Mouse (Mus musculus) midbrain, embryonic 14.5 days (tissue): ENCODE results near the gene Prrx2. TPM values are rescaled to one million over a fixed set of nuclear protein-coding genes. Genes with fewer than 3 reads are reported as not detected.

Source experiments
- ATAC-seq: fragments of 200-750 bp; cut with Nextera tagmentation; 2 replicates; pipeline ENCODE4 v1.8.0; 2017; ENCODE audit warnings: moderate number of reproducible peaks, moderate library complexity; ENCODE audit not compliant: low FRiP score, low TSS enrichment
- DNase-seq: peaks from one replicate; pipeline ENCODE4 v3.0.0-alpha.2; 2015
- H3K27ac ChIP-seq: fragments of 300-500 bp; sonication (generic); replicated peaks from 2 replicates; pipeline ENCODE4 v1.5.1; 2014; ENCODE audit warnings: mild to moderate bottlenecking, low read depth, low read length, moderate library complexity
- H3K27me3 ChIP-seq: fragments of 300-500 bp; sonication (generic); 2 replicates; pipeline ENCODE4 v1.6.1; 2014; ENCODE audit warnings: low read length, control low read depth, mixed read lengths; ENCODE audit not compliant: control insufficient read depth, insufficient read depth
- H3K36me3 ChIP-seq: fragments of 300-500 bp; sonication (generic); 2 replicates; pipeline ENCODE4 v1.6.1; 2014; ENCODE audit warnings: low read length, control low read depth; ENCODE audit not compliant: control insufficient read depth, insufficient read depth
- H3K4me1 ChIP-seq: fragments of 300-500 bp; sonication (generic); 2 replicates; pipeline ENCODE4 v1.6.1; 2014; ENCODE audit warnings: mild to moderate bottlenecking, antibody characterized with exemption, low read length, control low read depth; ENCODE audit not compliant: control insufficient read depth, insufficient read depth
- H3K4me2 ChIP-seq: fragments of 300-500 bp; sonication (generic); 2 replicates; pipeline ENCODE4 v1.6.1; 2014; ENCODE audit warnings: mild to moderate bottlenecking, low read length, moderate library complexity
- H3K4me3 ChIP-seq: fragments of 300-500 bp; sonication (generic); replicated peaks from 2 replicates; pipeline ENCODE4 v1.5.1; 2014; ENCODE audit warnings: low read depth, low read length
- H3K9ac ChIP-seq: fragments of 300-500 bp; sonication (generic); replicated peaks from 2 replicates; pipeline ENCODE4 v1.6.1; 2014; ENCODE audit warnings: mild to moderate bottlenecking, low read length, moderate library complexity
- H3K9me3 ChIP-seq: fragments of 300-500 bp; sonication (generic); 2 replicates; pipeline ENCODE4 v1.6.1; 2016; ENCODE audit warnings: low read length, control low read depth, mixed read lengths; ENCODE audit not compliant: control insufficient read depth
- WGBS: fragments of 180-500 bp; shearing (Covaris S2); extraction: QIAGEN DNeasy Blood & Tissue Kit; methylation state at CpG from one replicate; pipeline ENCODE4 v1.1.7; 2014; 5-methylcytosine and 5-hydroxymethylcytosine counted together
- polyA plus RNA-seq: library from polyadenylated mRNA; unstranded; fragments of >200 nt; fragmentation: Nextera tagmentation; extraction: Ambion mirVana; gene quantifications from 2 replicates; pipeline ENCODE4 v1.2.1, GENCODE M21; 2014

The Prrx2 gene
- polyA plus RNA-seq, result 1.4 and 2.2 TPM in 2 replicates

DNA sequence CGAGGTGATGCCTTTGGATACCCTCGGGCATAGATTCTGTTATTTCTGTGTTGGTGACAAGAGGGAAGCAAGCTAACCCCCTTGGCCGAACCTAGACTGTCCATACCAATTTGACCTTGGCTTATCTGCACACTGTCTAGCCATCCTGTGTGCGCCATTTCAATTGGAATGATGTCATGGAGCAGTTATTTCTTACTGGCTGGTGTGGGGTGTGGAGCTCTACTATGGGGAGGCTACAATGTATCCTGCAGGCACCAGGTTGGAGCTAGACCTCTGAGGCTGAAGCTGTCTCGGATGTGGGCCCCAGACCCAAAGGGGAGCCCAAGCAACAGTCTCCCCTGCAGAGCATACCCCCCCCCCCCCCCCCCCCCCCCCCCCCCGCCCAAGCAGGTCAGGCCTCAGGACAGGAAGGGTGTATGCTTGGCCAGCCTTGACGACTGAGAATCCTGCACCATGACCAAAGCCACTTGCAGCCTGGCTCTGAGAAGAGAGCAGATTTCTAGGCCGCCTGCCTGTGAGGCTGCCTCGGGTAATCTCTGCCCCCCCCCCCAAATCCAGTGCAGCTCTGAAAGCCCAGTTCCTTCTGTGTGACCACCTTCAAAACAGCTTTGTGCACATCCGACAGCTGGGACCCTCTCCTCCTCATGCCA is at the start of gene Prrx2:
TSS of gene Prrx2 (plus strand) at position 600 of the 650 bp plus-strand sequence.
- no peak for ATAC-seq
- Histone ChIP-seq H3K4me1 (peaks cover 4% of the 10 kb centered on the region; the same call in 1 of the 2 replicates), H3K4me2 (no peak within 1 kb of the TSS), H3K27me3 (no peaks in the 10 kb centered on the region), H3K9ac (no peak within 1 kb of the TSS), H3K27ac (no peak within 1 kb of the TSS), H3K36me3 (no peaks in the 10 kb centered on the region), H3K9me3 (no peaks in the 10 kb centered on the region), H3K4me3 (no peak within 1 kb of the TSS)
- WGBS, result 68% methylated on average over 9 of the region's 10 CpGs
- DNase-seq, result no peak

DNA sequence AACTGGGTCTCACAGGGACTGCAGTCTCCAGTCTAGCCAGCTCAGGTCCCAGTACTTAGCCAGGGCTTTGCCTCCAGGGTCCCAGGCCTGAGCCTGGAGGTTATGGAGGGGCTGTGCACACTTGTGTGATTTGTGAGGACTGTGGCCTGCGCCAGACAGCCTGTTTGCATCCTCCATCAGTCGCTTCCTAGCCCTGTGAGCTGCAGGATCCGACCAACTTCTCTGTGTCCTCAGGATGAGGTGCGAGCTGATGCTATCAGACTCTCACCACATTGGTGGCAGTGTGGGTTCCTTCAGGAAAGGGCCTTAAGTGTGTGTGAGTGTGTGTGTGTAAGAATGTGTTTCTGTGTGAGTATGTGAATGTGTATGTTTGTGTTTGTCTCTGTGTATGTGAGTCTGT is 47.3 kb upstream of the Prrx2 start:
- DNase-seq (no peak), ATAC-seq (no peak)
- H3K4me1 ChIP-seq, result peaks cover 30% of the 10 kb centered on the region
- H3K36me3 ChIP-seq, result no peaks in the 10 kb centered on the region
- H3K27me3 ChIP-seq, result no peaks in the 10 kb centered on the region
- H3K4me3 ChIP-seq, result no peak overlapping the region
- WGBS, result 60% methylated on average over 4 of the region's 4 CpGs
- H3K27ac ChIP-seq, result 0 out of 2 replicates have a peak overlapping the region, but pooled peaks have one; percentile 60
- H3K9me3 ChIP-seq, result no peaks in the 10 kb centered on the region
- peak overlapping the region; percentile 27; the same call in 1 of the 2 replicates for H3K9ac ChIP-seq
- no peak overlapping the region for H3K4me2 ChIP-seq

DNA sequence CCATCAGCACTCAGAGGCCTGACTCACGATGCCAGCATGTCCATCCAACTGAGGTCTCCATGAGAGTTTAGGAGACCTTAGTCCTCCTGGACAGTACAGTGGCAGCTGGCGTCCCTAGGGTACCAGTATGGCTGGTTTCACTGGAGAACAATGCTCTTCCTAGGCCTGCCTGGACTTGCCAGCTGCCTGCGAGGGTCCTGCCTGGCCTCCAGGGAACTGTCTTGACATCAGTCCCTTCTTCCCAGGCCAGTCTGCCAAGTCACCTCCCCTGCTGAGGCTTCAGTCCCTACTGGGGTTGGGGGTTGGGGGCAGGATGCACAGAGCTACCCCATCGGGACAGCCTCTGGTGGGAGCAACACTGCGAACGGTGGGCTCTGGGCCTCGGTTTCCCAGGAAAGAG is 42.7 kb upstream of the Prrx2 start:
- Histone ChIP-seq H3K27ac (no peak overlapping the region), H3K36me3 (no peaks in the 10 kb centered on the region), H3K4me3 (no peak overlapping the region), H3K9ac (no peak overlapping the region), H3K4me2 (no peak overlapping the region), H3K9me3 (no peaks in the 10 kb centered on the region), H3K27me3 (no peaks in the 10 kb centered on the region), H3K4me1 (peaks cover 27% of the 10 kb centered on the region)
- no peak for ATAC-seq
- no peak for DNase-seq
- WGBS, result 82% methylated on average over 7 of the region's 7 CpGs

DNA sequence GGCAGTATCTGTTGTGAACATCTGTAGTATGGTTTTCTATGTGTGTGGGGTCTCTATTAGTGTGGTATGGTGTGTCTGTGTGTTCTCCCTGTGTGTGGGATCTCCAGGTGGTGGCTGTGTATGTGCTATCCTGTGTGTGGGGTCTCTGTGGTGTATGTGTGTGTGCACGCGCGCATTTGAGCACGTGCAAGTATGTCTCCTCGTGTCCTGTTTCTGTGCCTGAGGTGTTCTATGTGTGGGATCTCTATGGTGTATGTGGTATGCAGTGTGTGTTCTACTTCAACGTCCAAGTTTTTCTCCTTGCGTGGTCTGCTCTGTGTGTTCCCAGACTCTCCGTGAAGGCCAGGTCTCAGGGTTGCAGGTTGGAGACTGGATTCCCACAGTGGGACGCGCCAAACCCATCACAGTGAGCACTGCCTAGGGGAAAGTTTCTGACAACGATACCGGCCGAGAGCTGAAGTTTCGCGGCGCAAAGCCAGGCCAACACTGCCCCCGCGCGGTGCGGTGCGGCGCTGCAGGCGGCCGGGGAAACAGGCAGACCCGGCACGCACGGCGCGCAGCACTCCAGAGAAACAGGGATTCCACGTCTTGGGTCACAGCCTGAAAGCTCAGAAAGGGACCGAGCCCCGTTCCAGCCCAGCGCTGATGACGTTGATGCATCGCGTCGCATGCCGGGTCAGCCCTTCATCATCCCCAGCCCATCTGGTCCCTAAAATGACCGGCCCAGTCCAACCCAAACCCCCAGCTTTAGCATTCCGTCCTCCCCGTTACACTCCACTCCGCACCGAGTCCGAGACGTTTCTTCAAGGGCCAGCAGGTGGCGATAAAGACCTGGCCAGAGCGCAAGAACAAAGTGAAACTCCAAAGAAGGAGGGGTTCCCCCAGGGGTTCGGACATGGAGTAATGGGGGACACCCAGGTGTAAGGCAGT is 40.3 kb upstream of the Prrx2 start:
- peak overlapping the region; percentile 32 for H3K4me3 ChIP-seq
- peak overlapping the region; percentile 82 for H3K27ac ChIP-seq
- peaks cover 24% of the 10 kb centered on the region for H3K4me1 ChIP-seq
- 0 out of 2 replicates have a peak, but pooled peaks cover under 1% of the 10 kb centered on the region for H3K27me3 ChIP-seq
- no peaks in the 10 kb centered on the region for H3K9me3 ChIP-seq
- DNase-seq (peak; percentile 95), ATAC-seq (peak; percentile 73; the same call in 1 of the 2 replicates)
- peak overlapping the region; percentile 46; the same call in 1 of the 2 replicates for H3K9ac ChIP-seq
- no peaks in the 10 kb centered on the region for H3K36me3 ChIP-seq
- peak overlapping the region; percentile 65 for H3K4me2 ChIP-seq
- 6% methylated on average over 48 of the region's 48 CpGs for WGBS

DNA sequence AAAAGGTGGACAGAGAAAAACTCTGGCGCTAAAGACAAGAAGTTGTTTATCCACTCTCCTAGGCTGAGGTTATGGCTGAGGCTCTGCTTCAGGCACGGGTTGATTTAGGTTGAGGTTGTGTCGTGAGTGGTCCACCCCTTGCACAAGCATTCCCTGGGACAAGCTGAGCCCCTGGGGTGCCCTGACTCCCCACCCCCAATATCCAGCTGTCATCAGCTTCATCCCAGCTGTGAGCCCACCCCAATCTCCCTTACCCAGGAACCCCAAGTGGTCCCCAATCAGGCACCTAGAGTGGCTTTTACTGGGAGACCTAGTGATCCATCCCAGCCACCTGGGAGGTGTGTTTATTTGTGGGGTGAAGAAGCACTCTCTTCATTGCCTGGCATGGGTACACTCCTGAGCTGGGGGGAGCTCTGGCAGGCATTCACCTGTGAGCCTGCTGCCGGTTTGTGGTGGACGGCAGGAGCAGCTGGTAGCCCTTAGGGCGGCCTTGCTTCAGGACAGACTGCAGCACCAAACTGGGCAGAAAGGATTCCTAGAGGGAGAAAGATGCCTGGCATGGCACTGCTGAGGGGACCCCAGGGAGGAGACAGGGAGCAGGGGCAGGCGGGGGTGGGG is 39.4 kb upstream of the Prrx2 start:
- WGBS, result 49% methylated on average over 7 of the region's 7 CpGs
- ATAC-seq (no peak), DNase-seq (no peak)
- Histone ChIP-seq H3K9ac (no peak overlapping the region), H3K27me3 (0 out of 2 replicates have a peak, but pooled peaks cover 2% of the 10 kb centered on the region), H3K4me1 (peaks cover 24% of the 10 kb centered on the region), H3K9me3 (no peaks in the 10 kb centered on the region), H3K4me2 (peak overlapping the region; percentile 65; the same call in 1 of the 2 replicates), H3K27ac (peak overlapping the region; percentile 72; the same call in 1 of the 2 replicates), H3K36me3 (no peaks in the 10 kb centered on the region), H3K4me3 (no peak overlapping the region)

DNA sequence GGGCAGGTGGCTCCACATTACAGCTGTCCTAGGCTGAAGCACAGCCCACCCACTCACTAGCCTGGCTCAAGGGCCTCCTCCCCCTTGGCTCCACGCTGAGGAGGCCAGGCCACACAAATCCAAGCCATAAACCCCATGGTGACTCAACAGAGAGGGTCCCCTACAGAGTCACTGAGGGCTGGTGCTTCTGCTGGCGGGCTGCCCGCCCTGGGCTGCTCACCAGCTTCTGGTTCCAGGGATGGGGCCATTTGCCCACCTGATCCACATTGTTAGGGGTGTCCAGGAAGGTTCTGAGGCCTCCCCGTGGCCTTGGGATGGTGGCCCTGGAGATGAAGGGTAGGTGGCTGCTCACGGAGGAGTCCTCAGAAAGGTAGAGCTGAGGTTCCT is 38.9 kb upstream of the Prrx2 start:
- ATAC-seq, result 0 out of 2 replicates have a peak, but pooled peaks have one; percentile 9

DNA sequence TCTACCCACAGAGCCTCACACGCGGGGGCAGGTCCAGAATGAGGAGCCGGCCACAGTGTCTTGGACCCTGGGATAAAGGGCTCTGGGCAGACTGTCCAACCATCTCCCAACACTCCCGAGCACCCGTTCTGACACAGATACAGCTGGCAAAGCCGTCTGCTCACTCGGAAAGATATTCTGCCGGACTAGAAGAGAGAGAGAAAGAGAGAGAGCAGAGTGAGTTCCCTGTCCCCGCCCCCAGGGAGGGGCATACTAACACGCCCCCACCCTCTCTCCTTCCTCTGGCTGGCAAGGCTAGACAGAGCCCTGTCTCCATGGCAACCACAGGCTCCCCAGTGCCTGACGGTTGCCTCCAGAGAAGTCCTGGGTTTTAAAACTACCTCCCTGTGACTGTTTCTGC is 38.4 kb upstream of the Prrx2 start:
- H3K4me2 ChIP-seq, result peak overlapping the region; percentile 39
- ATAC-seq (peak; percentile 70), DNase-seq (peak; percentile 96)
- 0 out of 2 replicates have a peak overlapping the region, but pooled peaks have one; percentile 12 for H3K4me3 ChIP-seq
- no peak overlapping the region; the same call in 1 of the 2 replicates for H3K9ac ChIP-seq
- no peaks in the 10 kb centered on the region for H3K9me3 ChIP-seq
- 5% methylated on average over 11 of the region's 11 CpGs for WGBS
- H3K27ac ChIP-seq, result peak overlapping the region; percentile 72
- H3K4me1 ChIP-seq, result peaks cover 29% of the 10 kb centered on the region
- H3K36me3 ChIP-seq, result no peaks in the 10 kb centered on the region
- peaks cover 8% of the 10 kb centered on the region for H3K27me3 ChIP-seq

More for the DNA sequence above, 38.9 kb upstream of the Prrx2 start:
- Histone ChIP-seq H3K9me3 (no peaks in the 10 kb centered on the region), H3K4me1 (peaks cover 24% of the 10 kb centered on the region), H3K36me3 (no peaks in the 10 kb centered on the region), H3K9ac (no peak overlapping the region; the same call in 1 of the 2 replicates), H3K4me2 (peak overlapping the region; percentile 39), H3K27me3 (0 out of 2 replicates have a peak, but pooled peaks cover 4% of the 10 kb centered on the region), H3K27ac (peak overlapping the region; percentile 72), H3K4me3 (no peak overlapping the region)
- 51% methylated on average over 5 of the region's 5 CpGs for whole genome bisulfite sequencing
- DNase-seq, result no peak

DNA sequence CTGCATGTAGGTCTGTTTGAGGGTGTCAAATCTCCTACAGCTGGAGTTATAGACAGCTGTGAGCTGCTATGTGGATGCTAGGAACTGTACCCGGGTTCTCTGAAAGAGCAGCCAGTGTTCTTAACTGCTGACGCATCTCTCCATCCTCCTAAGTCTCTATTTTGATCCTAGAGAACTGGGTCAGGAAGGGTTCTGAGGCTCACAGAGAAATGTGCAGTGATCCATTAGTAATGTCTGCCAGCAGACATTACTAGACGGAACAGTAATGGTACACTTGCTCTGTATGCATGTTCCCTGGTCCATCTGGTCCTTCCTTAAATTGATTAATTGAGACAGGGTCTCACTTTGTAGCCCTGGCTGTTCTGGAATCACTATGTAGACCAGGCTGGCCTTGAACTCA is 35.3 kb upstream of the Prrx2 start:
- Histone ChIP-seq H3K27me3 (peaks cover 18% of the 10 kb centered on the region), H3K4me2 (no peak overlapping the region), H3K36me3 (no peaks in the 10 kb centered on the region), H3K4me3 (no peak overlapping the region), H3K9me3 (no peaks in the 10 kb centered on the region), H3K27ac (no peak overlapping the region), H3K9ac (no peak overlapping the region), H3K4me1 (peaks cover 29% of the 10 kb centered on the region)
- DNase-seq (no peak), ATAC-seq (no peak)
- 83% methylated on average over 3 of the region's 3 CpGs for WGBS
